Mouse (Mus musculus): ENCODE measurements at regions not wholly inside any gene's neighbourhood (a gene's known extent, or its start where the extent isn't known, plus 50 kb on each side); places are given as distances from the start of the nearest gene placed in this dataset.

DNA sequence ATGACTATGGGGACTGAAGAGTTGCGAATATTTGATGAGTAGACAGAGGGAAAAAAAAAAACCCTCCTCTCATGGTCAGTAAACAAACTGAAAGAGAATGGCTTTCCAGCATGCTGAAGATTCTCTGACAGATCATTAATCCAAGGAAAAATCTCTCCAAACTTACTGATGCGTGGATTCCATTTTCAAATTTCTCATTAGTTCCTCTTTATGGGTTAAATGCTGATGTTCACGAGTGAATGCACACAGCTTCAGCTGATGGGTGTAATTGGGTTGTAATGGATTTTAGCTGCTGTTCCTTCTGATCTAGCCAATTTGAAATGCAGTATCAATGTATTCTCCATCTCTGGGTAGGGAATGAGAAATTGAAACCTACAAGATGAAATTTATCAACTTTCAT, 2945.6 kb upstream of the 5930422O12Rik start:
- DNase-seq (ENCODE audit: low read depth, low spot score): no peak

- DNase-seq (ENCODE audit: low read depth, low spot score): no peak
Measured at GRCm38 (mm10) chr8:30494851-30495355, 2933.6 kb upstream of the 5930422O12Rik start.

GRCm38 (mm10) chr8:30502164-30502563, 2926.3 kb upstream of the 5930422O12Rik start:
- no peak for DNase-seq (ENCODE audit: low read depth, low spot score)

- peak; percentile 8 for DNase-seq (ENCODE audit: low read depth, low spot score)
Measured at GRCm38 (mm10) chr8:30511358-30511757, 2917.2 kb upstream of the 5930422O12Rik start.

DNA sequence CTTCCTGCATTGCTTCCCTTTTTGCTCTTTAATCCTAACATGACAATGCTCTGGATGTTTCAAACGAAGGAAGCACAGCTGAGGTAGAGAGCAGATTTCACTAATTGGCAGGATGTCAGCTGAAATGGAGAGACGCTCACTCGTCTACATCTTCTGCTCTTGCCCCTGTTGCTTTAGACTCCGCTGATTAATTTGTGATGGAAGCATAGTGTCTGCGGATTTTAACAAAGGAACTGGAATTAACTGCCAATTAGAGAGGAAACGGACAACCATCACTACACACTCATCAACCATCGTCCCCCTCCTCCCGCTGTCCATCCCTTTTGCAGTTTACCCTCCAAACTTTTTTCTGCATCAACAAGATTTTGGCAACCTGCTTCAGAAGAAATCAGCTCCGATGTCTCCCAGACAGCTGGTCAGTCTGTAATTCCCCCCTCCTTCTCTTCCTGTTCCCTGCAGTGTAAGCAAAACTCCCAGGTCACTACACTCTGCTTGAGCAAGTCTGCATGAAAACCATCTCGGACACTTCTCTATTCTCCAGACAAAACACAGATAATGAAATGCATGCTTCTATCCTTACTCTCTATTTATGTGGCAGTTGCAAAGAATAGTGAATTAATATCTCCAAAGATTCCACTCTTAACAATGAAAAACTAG, 2905.6 kb upstream of the 5930422O12Rik start:
- DNase-seq (ENCODE audit: low read depth, low spot score): no peak

DNA sequence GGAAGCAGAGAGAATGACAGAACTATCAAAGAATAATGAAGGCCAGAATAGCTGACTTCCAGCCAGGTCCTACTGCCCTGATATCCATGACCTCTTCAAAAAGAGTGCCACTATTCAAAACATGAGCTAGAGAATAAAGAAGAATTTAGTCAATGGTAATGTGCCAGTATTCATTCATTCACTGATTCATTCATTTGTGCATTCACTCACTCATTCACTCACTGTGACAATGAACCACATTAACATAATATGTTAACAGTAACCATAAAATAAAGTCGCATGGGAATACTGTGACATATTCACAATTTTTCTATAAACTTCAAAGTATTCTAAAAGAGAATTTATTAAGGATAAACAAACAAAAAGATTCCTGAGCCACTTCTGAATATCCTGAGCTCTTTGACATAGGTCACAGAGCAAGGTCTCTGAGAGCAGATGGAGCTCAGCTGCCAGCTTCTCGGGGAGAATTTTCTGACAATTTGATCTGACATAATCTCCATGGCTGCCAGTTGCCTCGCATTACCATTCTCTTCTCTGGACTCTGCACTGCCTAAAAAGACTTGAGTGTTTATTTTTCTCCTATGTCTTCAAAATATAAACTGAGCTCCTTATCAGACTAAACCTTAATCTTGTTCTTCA, 2895.5 kb upstream of the 5930422O12Rik start:
- no peak for DNase-seq (ENCODE audit: low read depth, low spot score)

GRCm38 (mm10) chr8:30533501-30533870, 2895.0 kb upstream of the 5930422O12Rik start:
- DNase-seq (ENCODE audit: low read depth, low spot score): no peak

GRCm38 (mm10) chr8:30535450-30535849, 2893.1 kb upstream of the 5930422O12Rik start:
- no peak for DNase-seq (ENCODE audit: low read depth, low spot score)

DNA sequence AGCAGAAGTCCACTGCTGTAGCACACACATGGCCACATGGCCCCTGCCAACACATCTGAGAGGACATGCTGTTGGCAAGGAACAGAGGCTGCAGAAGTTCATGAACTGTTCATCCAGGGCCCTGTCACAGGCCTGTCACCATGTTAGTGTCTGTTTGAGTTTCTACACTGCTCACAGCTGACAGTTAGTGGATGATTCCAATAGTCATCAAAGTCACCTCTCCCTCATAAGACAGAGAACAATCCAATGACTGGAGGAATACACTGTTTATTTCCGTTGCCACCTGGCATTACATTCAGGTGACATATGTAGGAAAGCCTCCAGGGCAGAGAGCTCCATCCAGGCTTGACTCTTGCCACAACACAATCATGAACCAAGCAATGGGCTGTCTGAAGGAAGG, 2886.3 kb upstream of the 5930422O12Rik start:
- no peak for DNase-seq (ENCODE audit: low read depth, low spot score)

GRCm38 (mm10) chr8:30547820-30548219, 2880.7 kb upstream of the 5930422O12Rik start:
- no peak for DNase-seq (ENCODE audit: low read depth, low spot score)

DNA sequence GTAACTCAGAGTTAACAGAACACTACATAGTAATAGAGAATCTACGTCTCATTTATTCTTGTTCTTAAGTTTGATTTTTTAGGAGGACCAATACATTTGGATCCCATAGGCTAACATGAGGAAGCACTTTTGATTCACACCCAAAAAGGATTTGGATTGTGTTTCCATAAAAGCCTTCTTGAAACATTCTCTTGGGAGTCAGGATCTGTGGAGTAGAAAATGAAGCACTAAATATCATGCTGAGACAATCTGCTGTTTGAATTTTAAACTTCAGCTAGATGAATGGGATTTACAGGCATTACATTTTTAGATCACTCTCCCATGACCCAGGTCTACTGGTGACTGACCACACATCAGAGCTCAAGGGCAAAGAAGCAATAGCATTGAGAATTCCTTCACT, 2877.5 kb upstream of the 5930422O12Rik start:
- DNase-seq (ENCODE audit: low read depth, low spot score): no peak

GRCm38 (mm10) chr8:30557429-30557828, 2871.1 kb upstream of the 5930422O12Rik start:
- DNase-seq (ENCODE audit: low read depth, low spot score): no peak

- no peak for DNase-seq (ENCODE audit: low read depth, low spot score)
Measured at GRCm38 (mm10) chr8:30561323-30562207, 2866.9 kb upstream of the 5930422O12Rik start.

DNA sequence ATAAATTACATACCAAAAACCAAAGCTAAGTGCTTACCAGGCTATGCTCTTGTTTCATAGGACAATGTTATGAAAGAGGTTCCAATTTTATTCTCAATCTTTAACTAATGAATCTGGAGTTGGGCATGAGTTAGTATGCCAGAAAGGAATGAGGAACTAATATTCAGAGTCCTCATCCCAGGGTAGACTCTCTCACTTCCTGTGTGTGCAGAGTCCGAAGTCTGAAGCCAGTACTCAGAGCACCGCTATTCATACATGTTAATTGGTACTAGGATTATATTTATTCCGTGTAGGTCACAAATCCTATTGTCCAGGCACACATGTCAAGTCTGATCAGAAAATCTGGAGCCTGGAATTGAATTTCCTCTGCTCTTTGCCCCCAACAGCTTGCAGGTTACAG, 2858.7 kb upstream of the 5930422O12Rik start:
- no peak for DNase-seq (ENCODE audit: low read depth, low spot score)

GRCm38 (mm10) chr8:30570547-30570946, 2858.0 kb upstream of the 5930422O12Rik start:
- no peak for DNase-seq (ENCODE audit: low read depth, low spot score)

GRCm38 (mm10) chr8:30587508-30587907, 2841.0 kb upstream of the 5930422O12Rik start:
- DNase-seq (ENCODE audit: low read depth, low spot score): no peak

GRCm38 (mm10) chr8:30602421-30602820, 2826.1 kb upstream of the 5930422O12Rik start:
- DNase-seq (ENCODE audit: low read depth, low spot score): no peak

GRCm38 (mm10) chr8:30630332-30630731, 2798.2 kb upstream of the 5930422O12Rik start:
- no peak for DNase-seq (ENCODE audit: low read depth, low spot score)

GRCm38 (mm10) chr8:30636791-30637190, 2791.7 kb upstream of the 5930422O12Rik start:
- no peak for DNase-seq (ENCODE audit: low read depth, low spot score)

- DNase-seq (ENCODE audit: low read depth, low spot score): no peak
Measured at GRCm38 (mm10) chr8:30642866-30643690, 2785.4 kb upstream of the 5930422O12Rik start.

- no peak for DNase-seq (ENCODE audit: low read depth, low spot score)
Measured at GRCm38 (mm10) chr8:30648497-30648896, 2780.0 kb upstream of the 5930422O12Rik start.
